Mouse (Mus musculus) olfactory bulb, adult 2 months (tissue): ENCODE results near the gene A130010J15Rik.

ENCODE experiments used
- CTCF ChIP-seq: fragments of 200-500 bp; IDR thresholded peaks from 2 replicates; pipeline ENCODE4 v1.5.1; 2012; ENCODE audit warnings: low read depth, mild to moderate bottlenecking, low read length, moderate library complexity; ENCODE audit not compliant: insufficient read depth
- POLR2A ChIP-seq: fragments of 200-500 bp; IDR thresholded peaks from 2 replicates; pipeline ENCODE4 v1.6.1; 2012; ENCODE audit warnings: mild to moderate bottlenecking, low read depth, low read length, moderate library complexity; ENCODE audit not compliant: insufficient read depth

- TF ChIP-seq CTCF (no peak), POLR2A (no peak)
These were observed 37.6 kb downstream of the A130010J15Rik start for GRCm38 (mm10) chr1:193205431-193205830.
